Mouse (Mus musculus): ENCODE measurements around the gene Palld. TPM values are rescaled to one million over a fixed set of nuclear protein-coding genes. Genes with fewer than 3 reads are reported as not detected.

Palld gene
- polyA plus RNA-seq, 1 experiment from 2014 or later = 48.3 TPM

DNA sequence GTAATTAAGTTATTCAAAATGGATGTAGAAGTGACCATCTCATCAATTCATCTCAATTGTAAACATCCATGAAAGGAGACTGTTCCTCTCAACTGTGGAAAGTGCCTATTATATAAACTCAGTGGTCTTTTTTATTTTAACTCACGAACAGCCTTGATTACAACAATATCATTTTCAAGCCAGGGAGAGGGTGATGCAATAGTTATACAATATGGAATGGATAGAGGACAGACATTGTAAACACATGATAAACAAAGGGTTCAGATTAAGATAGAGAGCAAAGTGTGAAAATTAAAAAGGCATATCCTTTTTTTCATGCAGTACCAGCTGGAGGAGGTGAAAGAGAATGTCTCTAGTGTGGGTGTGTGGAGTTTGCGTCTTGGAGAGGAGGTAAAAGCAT is 57.5 kb downstream of the Palld start:
- no peaks in the 10 kb centered on the region for H3K27me3 ChIP-seq (ENCODE audit: control insufficient read depth, insufficient read depth, low read length)
- H3K4me2 ChIP-seq (replicated peaks; ENCODE audit: low read depth, low read length) = no peak overlapping the region
- no peak for DNase-seq (ENCODE audit: low spot score)
- H3K9ac ChIP-seq (ENCODE audit: low read depth, low read length) = no peak overlapping the region
- 91% methylated on average over 2 of the region's 2 CpGs for WGBS
- H3K27ac ChIP-seq (ENCODE audit: low read depth, low read length) = no peak overlapping the region
- no peak for ATAC-seq (ENCODE audit: low FRiP score)
- no peaks in the 10 kb centered on the region for H3K4me1 ChIP-seq (replicated peaks; ENCODE audit: control insufficient read depth, insufficient read depth, low read length)
- no peaks in the 10 kb centered on the region for H3K9me3 ChIP-seq (ENCODE audit: control insufficient read depth, low read length)
- H3K36me3 ChIP-seq (ENCODE audit: control insufficient read depth, insufficient read depth, low read length) = no peaks in the 10 kb centered on the region
- no peak overlapping the region for H3K4me3 ChIP-seq (ENCODE audit: low read depth, low read length)

GRCm38 (mm10) chr8:61844575-61844974 is 57.9 kb downstream of the Palld start:
- Histone ChIP-seq H3K27me3 (ENCODE audit: control insufficient read depth, insufficient read depth, low read length) (no peaks in the 10 kb centered on the region), H3K4me3 (ENCODE audit: low read depth, low read length) (no peak overlapping the region), H3K36me3 (ENCODE audit: control insufficient read depth, insufficient read depth, low read length) (no peaks in the 10 kb centered on the region), H3K9ac (ENCODE audit: low read depth, low read length) (no peak overlapping the region), H3K4me1 (replicated peaks; ENCODE audit: control insufficient read depth, insufficient read depth, low read length) (no peaks in the 10 kb centered on the region), H3K9me3 (ENCODE audit: control insufficient read depth, low read length) (no peaks in the 10 kb centered on the region), H3K4me2 (replicated peaks; ENCODE audit: low read depth, low read length) (no peak overlapping the region), H3K27ac (ENCODE audit: low read depth, low read length) (no peak overlapping the region)
- WGBS = 68% methylated on average over 4 of the region's 4 CpGs
- no peak for ATAC-seq (ENCODE audit: low FRiP score)
- no peak for DNase-seq (ENCODE audit: low spot score)

DNA sequence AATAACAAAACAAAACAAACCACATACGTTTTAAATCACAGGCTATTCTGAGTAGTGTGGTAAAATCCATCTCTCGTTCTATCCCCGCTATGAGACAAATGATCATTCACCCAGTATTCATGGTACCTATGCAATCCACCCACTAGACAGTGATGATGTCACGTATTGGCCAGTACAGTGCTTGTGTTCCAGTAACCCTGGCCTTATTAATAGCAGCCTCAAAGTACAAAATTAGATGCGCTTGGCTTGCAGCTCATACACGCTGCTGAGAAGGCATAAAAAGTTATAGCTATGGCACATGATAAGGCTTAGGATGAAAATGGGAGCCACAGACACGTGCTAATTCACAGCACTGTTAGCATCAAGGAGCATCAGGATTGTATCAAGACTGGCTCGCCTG is 58.7 kb downstream of the Palld start:
- no peak for ATAC-seq (ENCODE audit: low FRiP score)
- no peaks in the 10 kb centered on the region for H3K4me1 ChIP-seq (replicated peaks; ENCODE audit: control insufficient read depth, insufficient read depth, low read length)
- DNase-seq (ENCODE audit: low spot score) = no peak
- no peak overlapping the region for H3K4me3 ChIP-seq (ENCODE audit: low read depth, low read length)
- H3K9ac ChIP-seq (ENCODE audit: low read depth, low read length) = no peak overlapping the region
- no peak overlapping the region for H3K4me2 ChIP-seq (replicated peaks; ENCODE audit: low read depth, low read length)
- WGBS = 89% methylated on average over 8 of the region's 8 CpGs
- H3K27ac ChIP-seq (ENCODE audit: low read depth, low read length) = no peak overlapping the region
- no peaks in the 10 kb centered on the region for H3K27me3 ChIP-seq (ENCODE audit: control insufficient read depth, insufficient read depth, low read length)
- H3K9me3 ChIP-seq (ENCODE audit: control insufficient read depth, low read length) = no peaks in the 10 kb centered on the region
- H3K36me3 ChIP-seq (ENCODE audit: control insufficient read depth, insufficient read depth, low read length) = no peaks in the 10 kb centered on the region

DNA sequence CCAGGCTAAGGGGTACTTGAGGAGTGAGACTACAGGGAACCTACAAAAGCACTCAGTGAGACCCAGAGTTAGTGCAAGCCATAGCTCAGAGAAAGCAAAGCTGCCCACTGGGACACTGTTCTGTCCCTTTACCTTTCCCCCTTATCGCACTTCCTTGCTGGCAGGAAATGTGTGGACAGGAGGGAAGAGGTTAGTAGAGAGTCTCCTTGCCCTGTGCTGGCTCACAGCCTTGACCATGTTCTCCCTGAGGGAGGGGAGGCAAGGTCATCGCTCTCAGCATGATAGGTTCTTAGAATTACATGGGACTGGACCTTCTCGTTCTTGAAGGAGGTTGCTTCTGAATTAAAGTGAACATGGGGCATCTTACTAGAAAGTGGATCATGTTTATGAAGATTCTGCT is 69.3 kb downstream of the Palld start:
- Histone ChIP-seq H3K4me1 (replicated peaks; ENCODE audit: control insufficient read depth, insufficient read depth, low read length) (no peaks in the 10 kb centered on the region), H3K9ac (ENCODE audit: low read depth, low read length) (no peak overlapping the region), H3K36me3 (ENCODE audit: control insufficient read depth, insufficient read depth, low read length) (no peaks in the 10 kb centered on the region), H3K4me2 (replicated peaks; ENCODE audit: low read depth, low read length) (no peak overlapping the region), H3K27ac (ENCODE audit: low read depth, low read length) (no peak overlapping the region), H3K27me3 (ENCODE audit: control insufficient read depth, insufficient read depth, low read length) (no peaks in the 10 kb centered on the region), H3K4me3 (ENCODE audit: low read depth, low read length) (no peak overlapping the region), H3K9me3 (ENCODE audit: control insufficient read depth, low read length) (no peaks in the 10 kb centered on the region)
- ATAC-seq (ENCODE audit: low FRiP score) (no peak), DNase-seq (ENCODE audit: low spot score) (no peak)
- WGBS = 86% methylated on average over 3 of the region's 3 CpGs

- H3K4me1 ChIP-seq (replicated peaks; ENCODE audit: control insufficient read depth, insufficient read depth, low read length) = no peaks in the 10 kb centered on the region
- DNase-seq (ENCODE audit: low spot score) = no peak
- no peak overlapping the region for H3K4me2 ChIP-seq (replicated peaks; ENCODE audit: low read depth, low read length)
- no peak overlapping the region for H3K9ac ChIP-seq (ENCODE audit: low read depth, low read length)
- no peak overlapping the region; the same call in 1 of the 2 replicates for H3K27ac ChIP-seq (ENCODE audit: low read depth, low read length)
- H3K9me3 ChIP-seq (ENCODE audit: control insufficient read depth, low read length) = no peaks in the 10 kb centered on the region
- H3K36me3 ChIP-seq (ENCODE audit: control insufficient read depth, insufficient read depth, low read length) = no peaks in the 10 kb centered on the region
- ATAC-seq (ENCODE audit: low FRiP score) = no peak
- H3K4me3 ChIP-seq (ENCODE audit: low read depth, low read length) = no peak overlapping the region
- 90% methylated on average over 4 of the region's 4 CpGs for WGBS
- H3K27me3 ChIP-seq (ENCODE audit: control insufficient read depth, insufficient read depth, low read length) = no peaks in the 10 kb centered on the region
These were observed 70.5 kb downstream of the Palld start for GRCm38 (mm10) chr8:61831944-61832343.

- Histone ChIP-seq H3K4me1 (replicated peaks; ENCODE audit: control insufficient read depth, insufficient read depth, low read length) (no peaks in the 10 kb centered on the region), H3K4me3 (ENCODE audit: low read depth, low read length) (no peak overlapping the region), H3K9ac (ENCODE audit: low read depth, low read length) (no peak overlapping the region), H3K36me3 (ENCODE audit: control insufficient read depth, insufficient read depth, low read length) (no peaks in the 10 kb centered on the region), H3K9me3 (ENCODE audit: control insufficient read depth, low read length) (no peaks in the 10 kb centered on the region), H3K27ac (ENCODE audit: low read depth, low read length) (no peak overlapping the region), H3K4me2 (replicated peaks; ENCODE audit: low read depth, low read length) (no peak overlapping the region), H3K27me3 (ENCODE audit: control insufficient read depth, insufficient read depth, low read length) (no peaks in the 10 kb centered on the region)
- WGBS = 58% methylated on average over 6 of the region's 6 CpGs
- no peak for ATAC-seq (ENCODE audit: low FRiP score)
- DNase-seq (ENCODE audit: low spot score) = no peak
These were observed 71.7 kb downstream of the Palld start for GRCm38 (mm10) chr8:61830821-61831220.

DNA sequence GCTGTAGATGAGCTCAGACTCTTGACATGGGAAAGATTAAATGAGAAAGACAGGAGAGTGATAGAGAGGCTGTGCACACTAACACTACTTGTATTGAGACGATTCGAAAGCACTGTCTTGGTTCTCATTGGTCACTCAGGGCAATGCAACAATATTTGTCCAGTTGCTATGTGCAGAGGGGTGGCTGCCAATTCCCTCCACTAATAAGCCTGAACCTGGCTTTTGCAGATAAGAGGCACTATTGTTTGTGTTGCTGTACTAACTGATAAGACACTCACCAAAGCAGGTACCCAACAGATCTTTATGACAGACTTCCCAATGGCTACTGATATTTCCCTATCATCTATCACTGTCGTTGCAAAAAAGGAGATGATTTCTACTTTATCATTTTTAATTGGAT is 77.9 kb downstream of the Palld start:
- no peak overlapping the region for H3K4me2 ChIP-seq (replicated peaks; ENCODE audit: low read depth, low read length)
- no peaks in the 10 kb centered on the region for H3K9me3 ChIP-seq (ENCODE audit: control insufficient read depth, low read length)
- no peak for ATAC-seq (ENCODE audit: low FRiP score)
- DNase-seq (ENCODE audit: low spot score) = no peak
- WGBS = 91% methylated on average over 3 of the region's 3 CpGs
- H3K4me3 ChIP-seq (ENCODE audit: low read depth, low read length) = no peak overlapping the region
- H3K27ac ChIP-seq (ENCODE audit: low read depth, low read length) = no peak overlapping the region
- no peaks in the 10 kb centered on the region for H3K36me3 ChIP-seq (ENCODE audit: control insufficient read depth, insufficient read depth, low read length)
- H3K4me1 ChIP-seq (replicated peaks; ENCODE audit: control insufficient read depth, insufficient read depth, low read length) = no peaks in the 10 kb centered on the region
- H3K27me3 ChIP-seq (ENCODE audit: control insufficient read depth, insufficient read depth, low read length) = no peaks in the 10 kb centered on the region
- no peak overlapping the region for H3K9ac ChIP-seq (ENCODE audit: low read depth, low read length)

DNA sequence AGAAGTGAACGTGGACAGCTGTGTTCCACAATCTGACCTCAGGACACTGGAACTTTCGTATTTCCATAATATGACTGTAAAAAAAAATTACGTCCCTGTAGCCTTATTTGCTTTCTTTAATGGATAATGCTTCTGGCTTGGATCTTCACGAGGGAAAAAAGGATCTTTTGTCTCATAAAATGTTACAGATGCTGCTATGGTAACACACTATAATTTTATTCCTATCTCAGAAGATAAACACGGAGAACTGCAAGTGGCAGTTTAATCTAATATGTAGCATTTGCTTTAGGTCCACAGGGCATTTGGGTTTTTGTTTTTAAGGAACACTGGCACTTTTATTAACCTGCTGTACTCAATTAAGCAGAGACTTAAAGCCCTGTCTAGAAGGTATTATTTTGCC is 79.3 kb downstream of the Palld start:
- ATAC-seq (ENCODE audit: low FRiP score) (no peak), DNase-seq (ENCODE audit: low spot score) (no peak)
- no peak overlapping the region for H3K4me2 ChIP-seq (replicated peaks; ENCODE audit: low read depth, low read length)
- no peaks in the 10 kb centered on the region for H3K9me3 ChIP-seq (ENCODE audit: control insufficient read depth, low read length)
- H3K27ac ChIP-seq (ENCODE audit: low read depth, low read length) = no peak overlapping the region
- no peaks in the 10 kb centered on the region for H3K4me1 ChIP-seq (replicated peaks; ENCODE audit: control insufficient read depth, insufficient read depth, low read length)
- H3K27me3 ChIP-seq (ENCODE audit: control insufficient read depth, insufficient read depth, low read length) = no peaks in the 10 kb centered on the region
- WGBS = 54% methylated on average over 5 of the region's 5 CpGs
- H3K4me3 ChIP-seq (ENCODE audit: low read depth, low read length) = no peak overlapping the region
- H3K36me3 ChIP-seq (ENCODE audit: control insufficient read depth, insufficient read depth, low read length) = no peaks in the 10 kb centered on the region
- no peak overlapping the region for H3K9ac ChIP-seq (ENCODE audit: low read depth, low read length)

- DNase-seq (ENCODE audit: low spot score) (no peak), ATAC-seq (ENCODE audit: low FRiP score) (no peak)
- WGBS = 91% methylated on average over 2 of the region's 2 CpGs
- no peak overlapping the region for H3K9ac ChIP-seq (ENCODE audit: low read depth, low read length)
- no peaks in the 10 kb centered on the region for H3K9me3 ChIP-seq (ENCODE audit: control insufficient read depth, low read length)
- no peak overlapping the region for H3K4me2 ChIP-seq (replicated peaks; ENCODE audit: low read depth, low read length)
- H3K36me3 ChIP-seq (ENCODE audit: control insufficient read depth, insufficient read depth, low read length) = no peaks in the 10 kb centered on the region
- H3K27ac ChIP-seq (ENCODE audit: low read depth, low read length) = no peak overlapping the region
- no peak overlapping the region for H3K4me3 ChIP-seq (ENCODE audit: low read depth, low read length)
- H3K4me1 ChIP-seq (replicated peaks; ENCODE audit: control insufficient read depth, insufficient read depth, low read length) = no peaks in the 10 kb centered on the region
- no peaks in the 10 kb centered on the region for H3K27me3 ChIP-seq (ENCODE audit: control insufficient read depth, insufficient read depth, low read length)
These were observed 98.7 kb downstream of the Palld start for GRCm38 (mm10) chr8:61803764-61804163.
